Mouse (Mus musculus) intestine, embryonic 15.5 days (tissue): ENCODE data around the gene Hipk2. TPM values are rescaled to one million over a fixed set of nuclear protein-coding genes. Genes with fewer than 3 reads are reported as not detected.

Source experiments
- ATAC-seq: fragments of 200-750 bp; cut with Nextera tagmentation; 2 replicates; pipeline ENCODE4 v1.8.0; 2017; ENCODE audit warnings: moderate TSS enrichment, moderate library complexity
- H3K27ac ChIP-seq: fragments of 300-500 bp; sonication (generic); 2 replicates; pipeline ENCODE4 v1.5.1; 2015; ENCODE audit warnings: mild to moderate bottlenecking, inconsistent platforms
- H3K27me3 ChIP-seq: fragments of 300-500 bp; sonication (generic); replicated peaks from 2 replicates; pipeline ENCODE4 v1.6.1; 2015; ENCODE audit warnings: inconsistent platforms
- H3K36me3 ChIP-seq: fragments of 300-500 bp; sonication (generic); 2 replicates; pipeline ENCODE4 v1.6.1; 2015; ENCODE audit warnings: inconsistent platforms
- H3K4me1 ChIP-seq: fragments of 300-500 bp; sonication (generic); replicated peaks from 2 replicates; pipeline ENCODE4 v1.6.1; 2015; ENCODE audit warnings: inconsistent platforms
- H3K4me2 ChIP-seq: fragments of 300-500 bp; sonication (generic); replicated peaks from 2 replicates; pipeline ENCODE4 v1.6.1; 2015; ENCODE audit warnings: mild to moderate bottlenecking, inconsistent platforms
- H3K4me3 ChIP-seq: fragments of 300-500 bp; sonication (generic); replicated peaks from 2 replicates; pipeline ENCODE4 v1.5.1; 2015; ENCODE audit warnings: inconsistent platforms
- H3K9ac ChIP-seq: fragments of 300-500 bp; sonication (generic); 2 replicates; pipeline ENCODE4 v1.6.1; 2015; ENCODE audit warnings: inconsistent platforms
- H3K9me3 ChIP-seq: fragments of 300-500 bp; sonication (generic); 2 replicates; pipeline ENCODE4 v1.6.1; 2016; ENCODE audit warnings: inconsistent platforms
- WGBS: fragments of 180-500 bp; shearing (Covaris S2); methylation state at CpG from one replicate; pipeline ENCODE4 v1.1.7; 2015; 5-methylcytosine and 5-hydroxymethylcytosine counted together
- polyA plus RNA-seq: library from polyadenylated mRNA; unstranded; fragments of >200 nt; fragmentation: Nextera tagmentation; extraction: Ambion mirVana; gene quantifications from 2 replicates; pipeline ENCODE4 v1.2.1, GENCODE M21; 2015

Hipk2 gene
- polyA plus RNA-seq, 1 experiment from 2014 or later, result 20.2 TPM

DNA sequence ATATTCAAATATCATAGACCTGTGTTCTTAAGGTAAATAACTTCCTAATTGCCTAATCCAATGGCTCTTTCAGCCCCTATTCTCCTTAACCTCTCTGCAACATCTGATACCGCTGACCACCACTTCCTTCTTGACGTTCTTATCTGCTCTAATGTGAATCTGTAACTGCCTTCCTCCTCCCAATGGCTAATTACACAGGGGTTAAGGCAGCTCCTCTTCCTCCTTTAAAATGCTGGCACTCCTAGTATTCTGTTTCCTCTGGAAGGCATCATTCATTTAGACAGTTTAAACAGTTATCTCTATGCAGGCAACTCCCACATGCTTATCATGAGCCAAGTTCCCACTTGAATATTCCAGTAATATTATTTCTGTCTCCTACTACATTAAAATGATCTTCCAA, 54.3 kb downstream of the Hipk2 start:
- H3K4me3 ChIP-seq, result no peak overlapping the region
- peaks cover 6% of the 10 kb centered on the region; the same call in 1 of the 2 replicates for H3K36me3 ChIP-seq
- 0 out of 2 replicates have a peak, but pooled peaks cover 4% of the 10 kb centered on the region for H3K4me1 ChIP-seq
- H3K9ac ChIP-seq, result no peak overlapping the region
- no peaks in the 10 kb centered on the region for H3K27me3 ChIP-seq
- 53% methylated on average over 2 of the region's 2 CpGs for WGBS
- no peaks in the 10 kb centered on the region for H3K9me3 ChIP-seq
- H3K4me2 ChIP-seq, result no peak overlapping the region
- no peak overlapping the region for H3K27ac ChIP-seq
- no peak for ATAC-seq

DNA sequence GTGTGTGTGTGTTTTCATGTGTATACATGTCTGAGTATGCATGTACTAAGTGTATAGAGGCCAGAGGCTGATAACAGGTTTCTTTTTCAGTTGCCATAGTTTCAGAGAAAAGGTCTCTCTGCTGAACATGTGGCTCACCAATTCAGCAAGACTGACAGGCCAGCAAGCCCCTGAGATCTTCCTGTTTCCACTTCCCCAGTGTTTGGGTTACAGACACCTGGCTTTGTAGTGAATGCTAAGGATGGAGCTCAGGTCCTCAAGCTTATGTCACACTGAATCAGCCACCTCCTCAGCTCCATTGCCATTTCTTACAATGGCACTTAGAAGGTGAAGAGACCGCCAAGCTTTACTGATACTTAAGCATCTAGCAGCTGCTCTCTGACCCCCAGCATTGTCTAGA, 55.1 kb downstream of the Hipk2 start:
- H3K27ac ChIP-seq, result no peak overlapping the region
- H3K27me3 ChIP-seq, result no peaks in the 10 kb centered on the region
- H3K4me3 ChIP-seq, result no peak overlapping the region
- WGBS, result 96% methylated on average over 1 of the region's 1 CpGs
- no peak overlapping the region for H3K9ac ChIP-seq
- peaks cover 6% of the 10 kb centered on the region; the same call in 1 of the 2 replicates for H3K36me3 ChIP-seq
- no peak for ATAC-seq
- no peak overlapping the region for H3K4me2 ChIP-seq
- H3K9me3 ChIP-seq, result no peaks in the 10 kb centered on the region
- 0 out of 2 replicates have a peak, but pooled peaks cover 4% of the 10 kb centered on the region for H3K4me1 ChIP-seq

DNA sequence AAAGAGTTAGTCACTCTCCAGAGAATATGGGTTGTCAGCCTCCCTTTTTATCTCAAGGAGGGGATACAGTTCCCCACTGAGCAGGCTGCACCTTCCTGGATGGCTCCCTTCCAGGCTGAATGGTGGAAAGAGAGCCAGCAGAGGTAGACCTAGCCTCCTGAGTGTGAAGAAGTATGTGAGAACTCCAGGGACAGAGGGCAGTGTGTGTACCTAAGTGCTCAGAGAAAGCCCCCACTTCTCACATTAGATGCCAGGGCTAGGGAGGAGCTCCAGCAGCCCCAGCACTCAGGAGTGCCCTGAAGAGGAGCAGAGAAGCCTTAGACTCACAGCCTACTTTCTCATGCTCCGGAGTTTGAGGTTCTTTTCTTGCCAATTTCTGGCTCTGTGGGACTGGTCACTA, 59.7 kb downstream of the Hipk2 start:
- H3K27ac ChIP-seq, result no peak overlapping the region
- H3K27me3 ChIP-seq, result no peaks in the 10 kb centered on the region
- H3K9ac ChIP-seq, result no peak overlapping the region
- peaks cover 9% of the 10 kb centered on the region; the same call in 1 of the 2 replicates for H3K36me3 ChIP-seq
- 0 out of 2 replicates have a peak, but pooled peaks cover 7% of the 10 kb centered on the region for H3K4me1 ChIP-seq
- H3K4me3 ChIP-seq, result no peak overlapping the region
- H3K4me2 ChIP-seq, result no peak overlapping the region
- H3K9me3 ChIP-seq, result no peaks in the 10 kb centered on the region
- ATAC-seq, result no peak
- 88% methylated on average over 1 of the region's 1 CpGs for WGBS

DNA sequence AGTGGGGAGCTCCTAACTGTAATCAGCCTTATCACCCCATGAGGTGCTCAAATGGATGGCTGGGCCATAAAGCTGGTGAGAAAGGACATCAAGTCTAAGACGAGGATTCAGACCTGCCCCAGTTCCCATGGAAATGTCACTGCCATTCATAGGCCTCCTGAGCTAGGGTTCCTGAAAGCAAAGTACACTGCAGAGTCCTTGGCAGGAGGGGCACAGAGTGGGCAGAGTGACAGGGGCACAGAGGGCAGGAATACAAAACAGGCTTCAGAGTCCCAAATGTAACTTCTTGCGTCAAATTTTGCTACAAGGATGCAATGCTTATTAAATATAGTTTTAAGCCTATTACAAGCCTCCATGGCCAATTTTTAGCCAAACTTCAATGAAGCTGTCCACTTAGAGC, 60.4 kb downstream of the Hipk2 start:
- H3K4me1 ChIP-seq, result 0 out of 2 replicates have a peak, but pooled peaks cover 10% of the 10 kb centered on the region
- H3K9me3 ChIP-seq, result no peaks in the 10 kb centered on the region
- no peak overlapping the region for H3K4me2 ChIP-seq
- no peak overlapping the region for H3K9ac ChIP-seq
- no peak overlapping the region for H3K27ac ChIP-seq
- H3K27me3 ChIP-seq, result no peaks in the 10 kb centered on the region
- WGBS, result 69% methylated on average over 2 of the region's 2 CpGs
- peak; percentile 51; the same call in 1 of the 2 replicates for ATAC-seq
- H3K36me3 ChIP-seq, result peaks cover 9% of the 10 kb centered on the region; the same call in 1 of the 2 replicates
- no peak overlapping the region for H3K4me3 ChIP-seq

DNA sequence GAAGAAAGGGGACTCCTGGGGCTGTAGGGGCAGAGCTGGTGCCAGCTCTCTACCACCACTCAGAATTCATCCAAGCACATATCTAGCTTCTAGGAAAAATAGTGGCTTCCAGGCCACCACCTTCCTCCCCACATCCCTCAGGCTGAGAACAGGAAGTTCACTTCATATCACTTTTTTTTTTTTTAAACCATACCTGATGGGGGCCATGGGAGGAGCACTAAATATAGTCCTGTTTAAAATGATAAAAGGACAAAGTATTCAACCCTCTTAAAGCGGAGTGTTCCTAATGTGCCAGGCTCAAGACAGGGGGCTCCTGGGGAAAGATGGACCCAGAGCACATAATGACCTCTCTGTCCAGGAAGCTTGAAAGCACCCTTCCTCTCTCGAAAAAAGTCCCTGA, 61.3 kb downstream of the Hipk2 start:
- Histone ChIP-seq H3K4me3 (no peak overlapping the region), H3K27me3 (no peaks in the 10 kb centered on the region), H3K27ac (no peak overlapping the region), H3K9me3 (no peaks in the 10 kb centered on the region), H3K36me3 (peaks cover 9% of the 10 kb centered on the region; the same call in 1 of the 2 replicates), H3K4me2 (no peak overlapping the region), H3K9ac (no peak overlapping the region), H3K4me1 (0 out of 2 replicates have a peak, but pooled peaks cover 12% of the 10 kb centered on the region)
- ATAC-seq, result no peak
- WGBS, result 80% methylated on average over 2 of the region's 2 CpGs

DNA sequence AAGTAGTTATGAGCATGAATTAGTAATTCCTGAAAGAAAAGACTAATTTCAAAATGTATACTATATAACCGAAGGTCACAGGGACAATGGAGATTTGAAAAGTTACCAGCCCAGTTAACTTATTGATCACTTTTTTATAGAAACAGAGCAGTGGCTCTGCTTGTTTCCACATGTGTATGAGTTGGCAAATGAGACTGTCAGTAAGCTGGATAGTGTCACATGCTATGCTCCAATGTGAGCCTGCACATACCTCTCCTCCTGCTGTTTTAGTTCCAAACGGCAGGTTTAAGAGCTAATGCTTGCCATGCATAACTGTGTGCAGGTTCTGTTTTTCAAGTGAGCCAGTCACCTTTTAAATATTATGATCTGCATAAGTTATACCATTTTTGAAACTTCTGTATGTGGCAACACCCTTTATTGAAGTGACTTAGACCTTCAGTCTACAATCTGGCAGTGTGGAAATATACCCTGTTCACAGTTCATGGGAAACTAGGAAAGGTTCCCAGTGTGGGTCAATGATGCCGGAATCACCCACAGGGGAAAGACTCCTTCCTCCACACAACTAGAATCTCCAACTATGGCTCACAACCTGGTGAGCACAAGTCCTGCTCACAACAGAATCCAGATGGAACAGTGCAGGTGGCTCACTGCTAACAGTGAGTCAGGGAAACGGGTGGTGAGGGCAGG, 64.4 kb downstream of the Hipk2 start:
- ATAC-seq, result no peak
- Histone ChIP-seq H3K27ac (no peak overlapping the region), H3K4me3 (no peak overlapping the region), H3K36me3 (peaks cover 3% of the 10 kb centered on the region; the same call in 1 of the 2 replicates), H3K4me2 (no peak overlapping the region), H3K9ac (no peak overlapping the region), H3K4me1 (0 out of 2 replicates have a peak, but pooled peaks cover 12% of the 10 kb centered on the region), H3K27me3 (no peaks in the 10 kb centered on the region), H3K9me3 (no peaks in the 10 kb centered on the region)
- 66% methylated on average over 4 of the region's 4 CpGs for WGBS

DNA sequence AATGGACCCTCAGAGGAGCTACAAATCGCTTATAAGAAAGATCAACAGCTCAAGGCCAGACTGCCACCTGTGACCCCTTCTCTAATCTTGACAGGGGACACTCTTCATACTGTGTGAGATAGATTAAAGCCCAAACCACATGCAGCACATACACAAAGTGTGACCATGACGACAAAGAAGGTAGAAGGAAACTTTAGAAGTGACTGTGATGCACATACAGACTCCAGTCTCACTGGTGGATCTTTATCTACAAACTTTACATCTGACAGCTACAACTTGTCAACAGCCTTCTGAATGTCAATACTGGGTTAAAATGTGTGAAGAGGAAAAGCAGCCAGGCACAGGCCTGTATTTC, 65.9 kb downstream of the Hipk2 start:
- 37% methylated on average over 2 of the region's 2 CpGs for WGBS
- Histone ChIP-seq H3K4me3 (no peak overlapping the region), H3K36me3 (no peaks in the 10 kb centered on the region), H3K4me1 (0 out of 2 replicates have a peak, but pooled peaks cover 8% of the 10 kb centered on the region), H3K27ac (no peak overlapping the region), H3K9me3 (no peaks in the 10 kb centered on the region), H3K4me2 (no peak overlapping the region), H3K9ac (no peak overlapping the region), H3K27me3 (no peaks in the 10 kb centered on the region)
- no peak for ATAC-seq

DNA sequence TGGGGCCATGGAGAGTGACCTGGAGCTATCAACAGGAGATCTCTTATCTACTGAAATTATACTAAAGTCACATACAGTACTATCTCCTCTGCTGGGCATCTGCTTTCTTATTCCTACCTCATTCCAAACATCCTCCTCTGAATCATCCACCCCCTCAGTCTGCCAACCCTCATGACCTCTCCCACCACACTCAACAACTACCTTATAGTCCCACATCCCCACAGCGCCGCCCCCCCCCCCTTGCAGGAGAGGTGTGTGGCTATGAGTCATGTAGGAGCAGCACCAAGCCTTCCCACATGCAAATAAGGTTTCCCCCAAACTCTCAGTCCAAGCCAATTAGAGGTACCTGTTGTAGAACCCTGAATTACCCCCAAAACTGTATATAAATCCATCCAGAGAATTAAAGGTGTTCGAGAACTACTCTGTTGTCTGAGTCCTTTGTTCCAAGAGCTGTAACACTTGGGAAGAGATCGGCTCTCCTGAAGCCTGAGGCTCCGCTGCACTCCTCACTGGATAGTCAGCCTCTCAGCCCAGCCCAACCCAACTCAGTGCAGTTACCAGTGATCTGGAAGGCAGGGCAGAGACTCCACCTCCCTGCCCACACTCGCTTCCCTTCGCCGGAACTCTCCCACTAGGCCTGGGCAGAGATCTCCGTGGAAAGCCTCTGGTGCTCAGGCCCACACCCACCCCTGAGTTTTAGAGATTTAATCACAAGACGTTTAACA, 66.4 kb downstream of the Hipk2 start:
- Histone ChIP-seq H3K4me1 (0 out of 2 replicates have a peak, but pooled peaks cover 7% of the 10 kb centered on the region), H3K9ac (no peak overlapping the region), H3K27me3 (no peaks in the 10 kb centered on the region), H3K27ac (no peak overlapping the region), H3K36me3 (no peaks in the 10 kb centered on the region), H3K9me3 (no peaks in the 10 kb centered on the region), H3K4me3 (no peak overlapping the region), H3K4me2 (no peak overlapping the region)
- 62% methylated on average over 10 of the region's 10 CpGs for WGBS
- peak; percentile 49; the same call in 1 of the 2 replicates for ATAC-seq

DNA sequence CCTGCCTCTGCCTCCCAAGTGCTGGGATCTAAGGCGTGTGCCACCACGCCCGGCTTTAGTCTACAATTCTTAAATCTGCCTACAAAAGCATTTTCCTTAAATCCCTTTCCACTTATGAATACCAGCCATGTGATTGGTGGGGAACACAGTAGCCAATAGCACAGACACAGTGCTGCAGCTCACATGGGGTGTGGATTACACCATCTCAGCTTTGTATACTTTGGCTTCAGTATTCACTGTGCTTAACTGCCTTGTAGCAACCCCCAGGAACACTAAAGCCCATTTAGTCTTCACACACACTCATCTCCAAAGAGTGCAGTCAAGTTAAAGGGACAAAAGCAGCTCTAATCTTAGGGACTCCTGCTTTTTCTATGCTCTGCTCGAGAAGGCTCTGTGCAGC, 67.6 kb downstream of the Hipk2 start:
- ATAC-seq, result no peak
- 0 out of 2 replicates have a peak, but pooled peaks cover 5% of the 10 kb centered on the region for H3K4me1 ChIP-seq
- H3K27ac ChIP-seq, result no peak overlapping the region
- H3K27me3 ChIP-seq, result no peaks in the 10 kb centered on the region
- H3K9me3 ChIP-seq, result no peaks in the 10 kb centered on the region
- WGBS, result 93% methylated on average over 4 of the region's 4 CpGs
- no peak overlapping the region for H3K9ac ChIP-seq
- no peaks in the 10 kb centered on the region for H3K36me3 ChIP-seq
- H3K4me3 ChIP-seq, result no peak overlapping the region
- H3K4me2 ChIP-seq, result no peak overlapping the region

DNA sequence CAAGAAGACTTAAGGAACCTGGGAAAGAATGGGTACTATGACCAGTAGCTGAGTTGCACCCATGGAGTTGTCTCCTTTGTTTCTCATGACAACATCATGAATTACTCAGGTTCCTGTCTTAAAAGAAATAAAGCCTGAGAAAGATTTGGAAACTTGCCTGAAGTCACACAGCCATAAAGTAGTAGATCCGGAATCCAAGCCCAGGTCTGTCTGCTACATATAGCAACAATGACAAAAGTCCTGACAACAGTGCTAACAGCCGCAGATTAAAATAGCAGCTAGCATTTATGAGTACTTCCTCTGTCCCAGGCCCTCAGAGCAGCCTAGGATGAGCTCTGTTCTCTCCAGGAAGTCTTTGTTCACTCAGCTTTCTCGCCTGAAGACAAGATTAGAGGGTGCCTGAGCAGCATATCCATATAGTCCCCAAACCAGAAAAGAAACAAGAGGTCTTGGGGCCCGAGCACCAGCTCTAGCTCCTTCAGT, 69.0 kb downstream of the Hipk2 start:
- H3K36me3 ChIP-seq, result no peaks in the 10 kb centered on the region
- ATAC-seq, result no peak
- no peaks in the 10 kb centered on the region for H3K27me3 ChIP-seq
- 0 out of 2 replicates have a peak, but pooled peaks cover 5% of the 10 kb centered on the region for H3K4me1 ChIP-seq
- H3K27ac ChIP-seq, result no peak overlapping the region
- no peak overlapping the region for H3K9ac ChIP-seq
- WGBS, result 67% methylated on average over 4 of the region's 4 CpGs
- H3K4me2 ChIP-seq, result no peak overlapping the region
- H3K4me3 ChIP-seq, result no peak overlapping the region
- H3K9me3 ChIP-seq, result no peaks in the 10 kb centered on the region

DNA sequence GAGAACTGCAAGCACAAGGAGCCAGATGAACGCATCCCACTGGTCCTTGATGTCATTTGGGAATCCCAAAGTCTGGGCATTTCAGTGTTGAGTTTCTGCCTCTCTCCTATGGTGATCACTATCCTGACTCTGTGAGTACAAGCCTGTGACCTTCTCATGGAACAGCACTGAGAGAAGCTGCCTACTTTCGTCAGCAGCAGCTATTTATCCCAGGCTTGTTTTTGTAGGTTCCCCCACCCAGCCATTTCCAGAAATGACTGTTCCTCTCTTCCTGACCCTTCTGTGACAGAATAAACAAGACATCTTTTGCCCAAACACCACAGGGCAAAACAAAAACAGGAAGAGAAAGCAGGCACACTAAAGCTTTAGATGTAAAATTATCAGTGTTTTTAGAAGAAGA, 70.4 kb downstream of the Hipk2 start:
- H3K4me3 ChIP-seq, result no peak overlapping the region
- 0 out of 2 replicates have a peak, but pooled peaks cover 2% of the 10 kb centered on the region for H3K4me1 ChIP-seq
- H3K9ac ChIP-seq, result no peak overlapping the region
- no peaks in the 10 kb centered on the region for H3K9me3 ChIP-seq
- WGBS, result 76% methylated on average over 2 of the region's 2 CpGs
- ATAC-seq, result no peak
- no peaks in the 10 kb centered on the region for H3K27me3 ChIP-seq
- no peak overlapping the region for H3K27ac ChIP-seq
- no peak overlapping the region for H3K4me2 ChIP-seq
- H3K36me3 ChIP-seq, result no peaks in the 10 kb centered on the region

DNA sequence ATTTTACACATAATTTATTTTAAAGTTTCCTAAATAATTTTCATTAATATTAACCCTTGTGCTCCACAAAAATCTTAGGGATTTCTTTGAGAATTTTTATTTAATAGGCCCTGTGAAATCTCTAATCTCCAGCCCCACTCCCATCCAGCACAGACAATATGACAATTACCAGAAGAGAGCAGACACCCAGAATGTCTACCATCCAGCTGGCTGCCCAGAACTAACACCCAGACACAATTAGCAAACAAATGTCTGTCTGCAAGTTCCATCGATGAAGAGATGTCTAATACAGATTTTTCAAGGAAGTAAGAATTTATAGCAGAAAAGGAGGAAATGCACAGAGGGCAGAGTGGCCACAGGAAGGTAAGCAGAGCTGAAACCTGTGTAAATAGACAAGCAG, 74.7 kb downstream of the Hipk2 start:
- Histone ChIP-seq H3K4me3 (no peak overlapping the region), H3K4me1 (no peaks in the 10 kb centered on the region), H3K27me3 (no peaks in the 10 kb centered on the region), H3K27ac (no peak overlapping the region), H3K36me3 (no peaks in the 10 kb centered on the region), H3K9me3 (no peaks in the 10 kb centered on the region), H3K4me2 (no peak overlapping the region), H3K9ac (no peak overlapping the region)
- no peak for ATAC-seq
- 31% methylated on average over 1 of the region's 1 CpGs for whole genome bisulfite sequencing
